Mouse (Mus musculus): Measurements from ENCODE around the gene Susd3.
A peak's percentile ranks its signal among the peaks of the same experiment; 100 is the strongest.

DNA sequence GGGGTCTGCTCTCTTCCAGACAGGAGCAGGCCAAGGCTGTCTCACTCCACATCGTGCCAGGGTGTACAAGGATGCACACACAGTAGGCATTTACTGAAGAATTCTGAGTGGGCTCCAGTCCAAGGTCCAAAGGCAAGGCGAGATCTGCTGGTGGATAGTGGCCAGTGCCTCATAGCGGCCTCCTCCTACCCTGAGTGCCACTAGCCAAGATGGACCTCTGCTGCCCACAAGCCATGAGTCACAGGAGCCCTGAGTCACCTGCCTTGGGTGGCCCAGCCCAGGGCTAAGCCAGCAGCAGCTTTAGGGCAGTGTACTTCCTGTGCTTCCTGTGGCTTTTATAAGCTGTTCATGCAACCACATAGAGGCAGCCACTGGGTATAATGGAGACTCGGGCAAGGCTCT, 35.0 kb downstream of the Susd3 start:
- no peak for TF ChIP-seq CTCF (IDR thresholded peaks at IDR 0.05)
- 0 out of 2 replicates have a peak, but pooled peaks have one; percentile 16 for TF ChIP-seq POLR2A (IDR thresholded peaks at IDR 0.05; ENCODE audit: insufficient read depth, low read depth, low read length)
